Mouse (Mus musculus): ENCODE results near the gene Agfg1. TPM values are rescaled to one million over a fixed set of nuclear protein-coding genes. Genes with fewer than 3 reads are reported as not detected.
"Not testable (repeated sequence)": the region's sequence is repeated elsewhere in the genome, so short reads cannot be mapped to it uniquely, and the experiment has no call there.

Gene Agfg1
- total RNA-seq, 2 experiments from 2014 or later, result 30.7 to 32.2 TPM

GRCm38 (mm10) chr1:82880196-82880595 is 40.9 kb downstream of the Agfg1 start:
- intact Hi-C loops (cut with DNase I), result loop anchor here (5.0 kb wide), 1 partner anchor 38 kb away; no protein-coding TSS in a partner anchor
- no peak for DNase-seq (ENCODE audit: low spot score)

DNA sequence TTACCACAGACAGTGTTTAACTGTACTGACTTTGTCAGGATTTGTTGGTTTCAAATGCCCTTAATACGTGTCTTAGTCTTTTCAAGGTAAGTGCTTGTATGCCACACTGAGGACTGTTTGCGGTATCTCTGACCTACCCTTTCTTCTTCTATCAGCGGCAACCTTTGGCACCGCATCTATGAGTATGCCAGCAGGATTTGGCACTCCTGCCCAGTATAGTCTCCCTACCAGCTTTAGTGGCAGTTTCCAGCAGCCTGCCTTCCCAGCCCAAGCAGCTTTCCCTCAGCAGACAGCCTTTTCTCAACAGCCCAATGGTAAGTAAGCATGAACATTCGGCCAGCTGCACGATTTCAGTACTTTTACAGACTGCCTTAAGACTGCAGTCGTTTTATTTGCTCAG is 54.0 kb downstream of the Agfg1 start:
- intact Hi-C loops (cut with DNase I), result no loop called here
- DNase-seq (ENCODE audit: low spot score), result no peak

DNA sequence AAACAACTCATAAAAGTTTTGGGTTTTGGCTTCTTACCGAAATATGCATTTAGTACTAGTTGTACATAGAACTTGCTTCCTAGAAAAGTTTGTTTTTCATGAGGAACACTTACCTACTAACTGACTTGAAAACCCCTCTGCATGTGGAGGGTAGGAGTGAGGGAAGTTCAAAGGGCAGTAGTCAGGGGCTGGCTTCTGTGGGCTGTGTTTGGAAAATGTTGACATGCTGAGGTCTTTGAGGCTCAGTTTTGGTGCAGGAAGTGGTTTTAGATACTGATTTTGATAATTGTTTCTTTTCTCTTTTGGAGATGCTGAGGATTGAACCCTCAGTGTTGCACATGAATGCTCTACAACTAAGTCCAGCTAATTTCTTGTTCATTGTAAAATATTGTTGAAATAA is 61.3 kb downstream of the Agfg1 start:
- intact Hi-C loops (cut with DNase I), result no loop called here
- no peak for DNase-seq (ENCODE audit: low spot score)

GRCm38 (mm10) chr1:82901201-82901600 is 61.9 kb downstream of the Agfg1 start:
- intact Hi-C loops (cut with DNase I), result no loop called here
- no peak for DNase-seq (ENCODE audit: low spot score)

DNA sequence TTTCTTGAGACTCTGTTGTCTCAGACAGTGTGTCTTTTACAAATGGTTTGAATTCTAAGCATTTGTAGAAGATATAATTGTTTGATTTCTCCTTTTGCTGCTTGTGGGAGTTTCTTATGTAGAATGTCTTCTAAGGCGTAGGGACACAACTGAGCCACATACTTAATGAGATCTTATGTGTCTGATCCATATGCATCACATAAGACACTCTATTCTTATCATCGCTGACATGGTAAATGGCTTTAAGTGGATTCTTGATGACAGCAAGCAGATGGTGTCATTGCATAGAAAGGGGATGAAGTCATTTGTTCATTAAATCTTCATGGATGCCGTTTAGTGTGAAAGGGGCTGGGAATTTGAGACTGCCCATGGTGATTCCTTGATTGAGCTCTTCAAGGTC is 66.6 kb downstream of the Agfg1 start:
- intact Hi-C loops (cut with DNase I), result no loop called here
- no peak for DNase-seq (ENCODE audit: low spot score)

DNA sequence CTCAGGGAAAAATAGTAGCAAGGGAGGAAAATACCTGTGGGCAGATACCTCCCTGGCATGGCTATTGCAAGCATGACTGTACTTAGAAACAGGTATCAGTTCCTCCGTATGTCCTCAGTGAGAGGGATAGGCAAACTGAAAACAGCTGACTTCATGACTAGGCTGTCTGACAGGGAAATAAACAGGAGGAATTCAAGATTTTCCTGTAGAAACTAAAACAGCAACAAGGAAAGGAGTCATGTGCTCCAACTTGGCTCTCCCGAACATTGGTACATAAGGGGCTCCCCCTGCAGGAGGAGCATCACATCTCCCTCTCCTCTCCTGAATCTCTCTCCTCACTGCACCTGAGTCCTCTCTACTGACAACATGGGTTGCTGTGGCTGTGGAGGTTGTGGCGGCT is 73.7 kb downstream of the Agfg1 start, which contains the start of gene A030005L19Rik:
TSS of gene A030005L19Rik (plus strand) at position 301 of the 400 bp plus-strand sequence.
- DNase-seq (ENCODE audit: low spot score), result no peak
- intact Hi-C loops (cut with DNase I), result no loop called here

- DNase-seq (ENCODE audit: low spot score); intact Hi-C loops (cut with DNase I): not testable (repeated sequence)
These were observed 74.2 kb downstream of the Agfg1 start for GRCm38 (mm10) chr1:82913434-82913833.

DNA sequence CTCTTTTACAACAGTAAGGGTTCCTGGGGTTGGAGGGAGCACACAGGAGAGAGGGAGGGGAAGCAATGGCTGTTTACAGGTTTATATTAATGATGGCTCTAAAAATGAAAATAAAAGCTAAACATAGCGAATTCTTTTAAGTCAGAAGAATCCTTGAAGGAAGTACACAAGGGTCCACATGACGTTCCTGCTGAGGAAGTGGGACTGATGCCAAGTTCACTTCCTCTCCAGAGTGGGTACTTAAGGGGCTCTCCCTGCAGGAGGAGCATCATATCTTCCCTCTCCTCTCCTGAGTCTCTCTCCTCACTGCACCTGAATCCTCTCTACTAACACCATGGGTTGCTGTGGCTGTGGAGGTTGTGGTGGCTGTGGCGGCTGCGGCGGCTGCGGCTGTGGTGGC is 85.4 kb downstream of the Agfg1 start, which contains the start of gene A030014E15Rik:
TSS of gene A030014E15Rik (plus strand) at position 268 of the 400 bp plus-strand sequence.
- no peak for DNase-seq (ENCODE audit: low spot score)
- intact Hi-C loops (cut with DNase I), result no loop called here

DNA sequence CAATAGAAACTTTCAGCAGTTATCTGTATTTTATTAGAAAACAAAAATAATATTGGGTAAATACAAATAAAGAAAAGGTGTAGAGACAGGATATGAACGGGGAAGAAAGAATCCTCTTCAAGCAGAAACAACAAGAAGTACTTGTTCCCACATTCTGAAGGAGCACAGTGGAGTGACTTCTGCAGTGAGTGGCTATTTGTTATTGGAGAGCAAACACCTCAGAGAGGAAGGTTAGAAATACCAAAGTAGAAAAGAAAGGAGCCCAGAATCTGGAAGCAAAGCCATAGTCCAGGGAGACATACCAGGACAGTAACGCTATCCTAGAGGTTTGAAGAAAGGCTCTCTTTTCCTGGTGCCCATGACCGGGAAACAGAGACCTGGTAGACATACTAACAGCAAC is 91.3 kb downstream of the Agfg1 start:
- intact Hi-C loops (cut with DNase I); DNase-seq (ENCODE audit: low spot score): not testable (repeated sequence)

- intact Hi-C loops (cut with DNase I); DNase-seq (ENCODE audit: low spot score): not testable (repeated sequence)
These were observed 92.0 kb downstream of the Agfg1 start, which contains the start of gene Gm6217 for GRCm38 (mm10) chr1:82931326-82931725. Gene Gm6217, minus strand, starts transcription at chr1:82931399.

DNA sequence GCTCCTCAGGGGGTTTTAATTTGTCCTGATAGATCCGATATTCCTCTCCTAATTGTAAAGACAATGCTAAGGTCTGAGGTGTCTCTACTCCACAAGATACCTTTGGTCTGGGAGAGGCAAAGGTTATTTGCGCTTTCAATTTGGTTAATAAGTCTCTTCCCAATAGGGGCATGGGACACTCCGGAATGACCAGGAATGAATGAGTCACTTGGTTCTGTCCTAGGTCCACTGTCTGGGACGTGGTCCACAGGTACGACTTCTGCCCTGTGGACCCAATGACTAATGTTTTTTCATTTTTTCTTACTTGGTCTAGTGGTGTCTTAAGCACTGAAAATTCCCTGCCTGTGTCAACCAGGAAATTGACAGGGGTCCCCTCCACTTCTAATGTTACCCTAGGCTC is 99.4 kb downstream of the Agfg1 start:
- DNase-seq (ENCODE audit: low spot score), result no peak
- intact Hi-C loops (cut with DNase I), result no loop called here

DNA sequence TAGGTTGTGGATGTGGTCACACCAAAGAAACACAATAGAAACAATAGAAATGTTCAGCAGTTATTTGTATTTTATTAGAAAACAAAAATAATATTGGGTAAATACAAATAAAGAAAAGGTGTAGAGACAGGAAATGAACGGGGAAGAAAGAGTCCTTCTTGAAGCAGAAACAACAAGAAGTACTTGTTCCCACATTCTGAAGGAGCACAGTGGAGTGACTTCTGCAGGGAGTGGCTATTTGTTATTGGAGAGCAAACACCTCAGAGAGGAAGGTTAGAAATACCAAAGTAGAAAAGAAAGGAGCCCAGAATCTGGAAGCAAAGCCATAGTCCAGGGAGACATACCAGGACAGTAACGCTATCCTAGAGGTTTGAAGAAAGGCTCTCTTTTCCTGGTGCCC is 103.2 kb downstream of the Agfg1 start:
- DNase-seq (ENCODE audit: low spot score); intact Hi-C loops (cut with DNase I): not testable (repeated sequence)

DNA sequence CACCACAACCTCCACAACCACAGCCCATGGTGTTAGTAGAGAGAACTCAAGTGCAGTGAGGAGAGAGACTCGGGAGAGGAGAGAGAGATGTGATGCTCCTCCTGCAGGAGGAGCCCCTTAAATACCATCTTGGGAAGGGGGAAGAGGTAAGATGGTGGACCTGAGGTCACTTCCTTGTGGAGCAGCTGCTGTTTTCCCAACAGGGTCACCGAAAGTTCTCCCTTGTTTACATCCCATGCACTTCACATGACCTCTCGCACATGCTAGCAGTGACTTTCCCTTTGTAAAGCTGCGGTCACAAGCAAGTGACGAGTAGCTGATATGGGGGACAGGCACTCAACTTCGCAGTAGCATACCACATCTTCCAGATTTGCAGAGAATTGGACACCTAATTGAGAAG is 104.0 kb downstream of the Agfg1 start, which contains the start of gene A030003K21Rik:
TSS of gene A030003K21Rik (minus strand) at position 94 of the 400 bp plus-strand sequence.
- intact Hi-C loops (cut with DNase I); DNase-seq (ENCODE audit: low spot score): not testable (repeated sequence)

- intact Hi-C loops (cut with DNase I); DNase-seq (ENCODE audit: low spot score): not testable (repeated sequence)
These were observed 106.7 kb downstream of the Agfg1 start for GRCm38 (mm10) chr1:82946029-82946428.

GRCm38 (mm10) chr1:82948601-82949000 is 109.3 kb downstream of the Agfg1 start:
- intact Hi-C loops (cut with DNase I), result no loop called here
- no peak for DNase-seq (ENCODE audit: low spot score)

Small RNA genes within 50 kb of the gene (microRNA-seq; reads per million reads assigned to microRNA genes)
- not detected for gene Gm22396

Other genes with a start within 250 kb of the Agfg1 start
- 100 to 1,000 TPM; 178 to 193 TPM for gene Mff, start 114.6 kb upstream of the Agfg1 start, total RNA-seq (2021)
- not detected for gene Tm4sf20, start 71.0 kb upstream of the Agfg1 start, total RNA-seq (2021)
- gene Gm47791, start 68.2 kb upstream of the Agfg1 start, total RNA-seq (2021), result not detected
- gene A030005L19Rik, start 73.8 kb downstream of the Agfg1 start, total RNA-seq (2021), result not detected
- not detected for gene A030014E15Rik, start 85.4 kb downstream of the Agfg1 start, total RNA-seq (2021)
- gene Gm6217, start 91.9 kb downstream of the Agfg1 start, total RNA-seq (2021), result not detected
- gene A030003K21Rik, start 103.9 kb downstream of the Agfg1 start, total RNA-seq (2021), result not detected
- not detected for gene Gm7544, start 116.5 kb downstream of the Agfg1 start, total RNA-seq (2021)
- not detected for gene Gm47955, start 120.8 kb downstream of the Agfg1 start, total RNA-seq (2021)
- not detected for gene Gm47959, start 161.1 kb downstream of the Agfg1 start, total RNA-seq (2021)
- gene Slc19a3, start 199.0 kb downstream of the Agfg1 start, total RNA-seq (2021), result under 1 TPM; 0.29 to 0.45 TPM
- not detected for gene Krtap28-10, start 203.0 kb downstream of the Agfg1 start, total RNA-seq (2021)
- gene Gm47969, start 205.4 kb downstream of the Agfg1 start, total RNA-seq (2021), result not detected
- gene A030005K14Rik, start 219.9 kb downstream of the Agfg1 start, total RNA-seq (2021), result not detected
- not detected for gene Krtap28-13, start 221.4 kb downstream of the Agfg1 start, total RNA-seq (2021)

Data from heart, postnatal 25 days (tissue).